Mouse (Mus musculus): ENCODE data around the gene Ess2.

DNA sequence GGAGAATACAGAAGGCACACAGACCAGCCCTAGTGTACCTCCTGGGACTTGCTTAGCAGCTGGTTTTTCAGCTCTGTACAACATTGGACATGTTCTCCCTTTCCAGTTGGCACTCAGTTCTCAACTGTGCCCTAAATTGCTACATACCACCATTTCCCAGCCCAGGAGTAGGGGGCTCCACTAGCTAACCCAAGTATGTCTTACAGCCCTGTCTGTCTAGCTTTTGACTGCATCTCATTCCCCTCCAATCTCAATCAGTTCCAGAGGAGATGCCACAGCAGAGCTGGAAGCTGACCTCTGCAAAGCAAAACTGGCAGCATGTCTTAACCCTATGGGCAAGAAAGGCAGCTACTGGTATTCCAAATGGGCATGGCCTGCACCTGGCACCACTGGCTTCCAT, 15.1 kb downstream of the Ess2 start:
- TF ChIP-seq CTCF (IDR thresholded peaks at IDR 0.05; ENCODE audit: extremely low read depth, insufficient read depth, low read length): no peak
- TF ChIP-seq POLR2A (IDR thresholded peaks at IDR 0.05; ENCODE audit: extremely low read depth, insufficient read depth, low read length): no peak

Measured in cortical plate, adult 2 months (tissue).